Mouse (Mus musculus) neutrophil, adult 5-6 weeks (primary cell): ENCODE measurements around the gene Evpl. TPM values are rescaled to one million over a fixed set of nuclear protein-coding genes. Genes with fewer than 3 reads are reported as not detected.

Experiments used
- ATAC-seq: fragments of 151-379, 151-347 bp; 2 replicates; pipeline ENCODE4 v1.8.0; 2017; ENCODE audit warnings: mild to moderate bottlenecking, moderate TSS enrichment; ENCODE audit not compliant: insufficient number of reproducible peaks, poor library complexity, low FRiP score, severe bottlenecking; ENCODE audit errors: extremely low read depth
- total RNA-seq: library from RNA; stranded (forward); fragments of 200-1000 nt; gene quantifications from 2 replicates; pipeline ENCODE4 v1.2.3, GENCODE M21; 2017

Gene Evpl
- total RNA-seq, 1 experiment from 2014 or later = 0.12 TPM

GRCm38 (mm10) chr11:116194619-116195018 is 43.3 kb downstream of the Evpl start:
- no peak for ATAC-seq

GRCm38 (mm10) chr11:116187226-116187930 is 50.5 kb downstream of the Evpl start:
- no peak for ATAC-seq

GRCm38 (mm10) chr11:116186360-116186759 is 51.5 kb downstream of the Evpl start:
- no peak for ATAC-seq

- no peak for ATAC-seq
Observed at GRCm38 (mm10) chr11:116185836-116186235, 52.0 kb downstream of the Evpl start.

GRCm38 (mm10) chr11:116178411-116179121 is 59.3 kb downstream of the Evpl start:
- ATAC-seq = no peak

- no peak for ATAC-seq
Observed at GRCm38 (mm10) chr11:116176010-116176409, 61.9 kb downstream of the Evpl start.

- ATAC-seq = no peak
Observed at GRCm38 (mm10) chr11:116174775-116175448, 63.0 kb downstream of the Evpl start.

GRCm38 (mm10) chr11:116171959-116172358 is 65.9 kb downstream of the Evpl start:
- ATAC-seq = no peak

Other genes with a start within 250 kb of the Evpl start
- gene Galk1, start 225.4 kb downstream of the Evpl start, total RNA-seq = 3.6 and 7.9 TPM in 2 replicates
- 1,276 and 1,299 TPM in 2 replicates for gene H3f3b, start 210.1 kb downstream of the Evpl start, total RNA-seq
- gene Unk, start 207.8 kb downstream of the Evpl start, total RNA-seq = 22.5 and 24.2 TPM in 2 replicates
- 47.0 and 49.2 TPM in 2 replicates for gene Unc13d, start 160.1 kb downstream of the Evpl start, total RNA-seq
- 93.6 and 100 TPM in 2 replicates for gene Wbp2, start 151.1 kb downstream of the Evpl start, total RNA-seq
- gene Trim47, start 110.9 kb downstream of the Evpl start, total RNA-seq = 0.23 and 1.5 TPM in 2 replicates
- 19.0 and 21.2 TPM in 2 replicates for gene Trim65, start 106.9 kb downstream of the Evpl start, total RNA-seq
- 17.7 and 17.8 TPM in 2 replicates for gene Mrpl38, start 99.2 kb downstream of the Evpl start, total RNA-seq
- gene Fbf1, start 69.9 kb downstream of the Evpl start, total RNA-seq = 16.9 and 31.4 TPM in 2 replicates
- 14.2 and 21.4 TPM in 2 replicates for gene Ten1, start 39.2 kb downstream of the Evpl start, total RNA-seq
- gene Acox1, start 39.0 kb downstream of the Evpl start, total RNA-seq = 27.4 and 31.7 TPM in 2 replicates
- 18.4 and 21.6 TPM in 2 replicates for gene Srp68, start 36.1 kb upstream of the Evpl start, total RNA-seq
- gene Galr2, start 42.9 kb upstream of the Evpl start, total RNA-seq = not detected in 2 replicates
- gene Exoc7, start 69.2 kb upstream of the Evpl start, total RNA-seq = 30.4 and 46.9 TPM in 2 replicates
- 0.25 TPM in 1 of 2 replicates, not detected in the other for gene Foxj1, start 97.3 kb upstream of the Evpl start, total RNA-seq
- gene Rnf157, start 175.0 kb upstream of the Evpl start, total RNA-seq = 16.0 and 17.0 TPM in 2 replicates
- 82.2 and 89.0 TPM in 2 replicates for gene Ubald2, start 196.0 kb upstream of the Evpl start, total RNA-seq
- 0.25 TPM in 1 of 2 replicates, not detected in the other for gene Qrich2, start 228.2 kb upstream of the Evpl start, total RNA-seq